Mouse (Mus musculus) midbrain, postnatal 0 days (tissue): ENCODE data around the gene Tagln2. TPM values are rescaled to one million over a fixed set of nuclear protein-coding genes. Genes with fewer than 3 reads are reported as not detected.
A peak's percentile ranks its signal among the peaks of the same experiment; 100 is the strongest.

ENCODE experiments used
- ATAC-seq: fragments of 200-750 bp; cut with Nextera tagmentation; 2 replicates; pipeline ENCODE4 v1.8.0; 2017; ENCODE audit warnings: moderate number of reproducible peaks, mild to moderate bottlenecking, moderate TSS enrichment, moderate library complexity; ENCODE audit not compliant: low FRiP score
- DNase-seq: peaks from one replicate; pipeline ENCODE4 v3.0.0-alpha.2; 2015; ENCODE audit warnings: low spot score
- H3K27ac ChIP-seq: fragments of 300-500 bp; sonication (generic); 2 replicates; pipeline ENCODE4 v1.5.1; 2014; ENCODE audit warnings: low read depth, mild to moderate bottlenecking, low read length, mixed read lengths
- H3K27me3 ChIP-seq: fragments of 300-500 bp; sonication (generic); 2 replicates; pipeline ENCODE4 v1.6.1; 2014; ENCODE audit warnings: low read length, control low read depth, mixed read lengths; ENCODE audit not compliant: insufficient read depth
- H3K36me3 ChIP-seq: fragments of 300-500 bp; sonication (generic); 2 replicates; pipeline ENCODE4 v1.6.1; 2014; ENCODE audit warnings: low read length, control low read depth, mixed read lengths; ENCODE audit not compliant: insufficient read depth
- H3K4me1 ChIP-seq: fragments of 300-500 bp; sonication (generic); 2 replicates; pipeline ENCODE4 v1.6.1; 2014; ENCODE audit warnings: mild to moderate bottlenecking, control low read depth, antibody characterized with exemption, low read length, mixed read lengths; ENCODE audit not compliant: insufficient read depth
- H3K4me2 ChIP-seq: fragments of 300-500 bp; sonication (generic); 2 replicates; pipeline ENCODE4 v1.6.1; 2014; ENCODE audit warnings: low read depth, mild to moderate bottlenecking, low read length, mixed read lengths; ENCODE audit not compliant: poor library complexity, severe bottlenecking
- H3K4me3 ChIP-seq: fragments of 300-500 bp; sonication (generic); 2 replicates; pipeline ENCODE4 v1.5.1; 2014; ENCODE audit warnings: low read depth, mild to moderate bottlenecking, low read length, moderate library complexity
- H3K9ac ChIP-seq: fragments of 300-500 bp; sonication (generic); replicated peaks from 2 replicates; pipeline ENCODE4 v1.6.1; 2014; ENCODE audit warnings: mild to moderate bottlenecking, low read length, moderate library complexity, mixed read lengths; ENCODE audit not compliant: poor library complexity, severe bottlenecking
- H3K9me3 ChIP-seq: fragments of 300-500 bp; sonication (generic); 2 replicates; pipeline ENCODE4 v1.6.1; 2016; ENCODE audit warnings: low read length, control low read depth
- CTCF ChIP-seq: IDR thresholded peaks from 2 replicates; pipeline ENCODE4 v1.5.1; 2016; ENCODE audit warnings: antibody characterized with exemption, mild to moderate bottlenecking
- WGBS: fragments of 180-500 bp; shearing (Covaris S2); extraction: QIAGEN DNeasy Blood & Tissue Kit; methylation state at CpG from one replicate; pipeline ENCODE4 v1.1.7; 2014; 5-methylcytosine and 5-hydroxymethylcytosine counted together
- polyA plus RNA-seq: library from polyadenylated mRNA; unstranded; fragments of >200 nt; fragmentation: Nextera tagmentation; extraction: Ambion mirVana; gene quantifications from 2 replicates; pipeline ENCODE4 v1.2.1, GENCODE M21; 2015
- total RNA-seq: library from RNA; depleted of rRNA; stranded (reverse); fragments of >200 nt; gene quantifications from 2 replicates; pipeline ENCODE4 v1.2.3, GENCODE M21; 2014

Tagln2 gene
- total and polyA plus RNA-seq, 2 experiments from 2014 or later = 36.7 to 41.6 TPM

DNA sequence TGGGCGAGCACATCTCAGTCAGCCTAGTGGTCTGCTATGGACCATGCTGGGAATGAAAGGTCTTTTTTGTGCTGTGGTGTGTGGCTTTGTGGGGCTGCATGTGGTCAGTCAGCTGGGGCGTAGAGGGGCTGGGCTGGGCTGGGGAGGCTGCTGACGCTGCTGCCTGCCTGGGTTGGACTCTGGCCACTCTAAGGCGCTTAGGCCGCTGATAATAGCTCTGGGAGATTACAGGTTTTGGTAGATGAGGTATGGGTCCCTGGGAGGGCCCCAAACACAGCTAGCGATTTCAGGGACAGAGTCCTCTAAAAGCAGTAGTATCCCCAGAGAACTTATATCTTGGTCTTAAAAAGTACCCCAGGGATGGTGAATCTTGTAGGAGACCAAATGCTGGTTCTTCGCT lies 11.0 kb upstream of the Tagln2 start:
- ATAC-seq (no peak), DNase-seq (no peak)
- peaks cover 14% of the 10 kb centered on the region; the same call in 1 of the 2 replicates for H3K36me3 ChIP-seq
- peaks cover 37% of the 10 kb centered on the region for H3K4me1 ChIP-seq
- no peaks in the 10 kb centered on the region for H3K27me3 ChIP-seq
- no peaks in the 10 kb centered on the region for H3K9me3 ChIP-seq
- WGBS = 79% methylated on average over 7 of the region's 7 CpGs
- no peak for TF ChIP-seq CTCF
- H3K4me3 ChIP-seq = no peak overlapping the region
- H3K27ac ChIP-seq = no peak overlapping the region
- no peak overlapping the region for H3K4me2 ChIP-seq
- H3K9ac ChIP-seq = 0 out of 2 replicates have a peak overlapping the region, but pooled peaks have one; percentile 19

DNA sequence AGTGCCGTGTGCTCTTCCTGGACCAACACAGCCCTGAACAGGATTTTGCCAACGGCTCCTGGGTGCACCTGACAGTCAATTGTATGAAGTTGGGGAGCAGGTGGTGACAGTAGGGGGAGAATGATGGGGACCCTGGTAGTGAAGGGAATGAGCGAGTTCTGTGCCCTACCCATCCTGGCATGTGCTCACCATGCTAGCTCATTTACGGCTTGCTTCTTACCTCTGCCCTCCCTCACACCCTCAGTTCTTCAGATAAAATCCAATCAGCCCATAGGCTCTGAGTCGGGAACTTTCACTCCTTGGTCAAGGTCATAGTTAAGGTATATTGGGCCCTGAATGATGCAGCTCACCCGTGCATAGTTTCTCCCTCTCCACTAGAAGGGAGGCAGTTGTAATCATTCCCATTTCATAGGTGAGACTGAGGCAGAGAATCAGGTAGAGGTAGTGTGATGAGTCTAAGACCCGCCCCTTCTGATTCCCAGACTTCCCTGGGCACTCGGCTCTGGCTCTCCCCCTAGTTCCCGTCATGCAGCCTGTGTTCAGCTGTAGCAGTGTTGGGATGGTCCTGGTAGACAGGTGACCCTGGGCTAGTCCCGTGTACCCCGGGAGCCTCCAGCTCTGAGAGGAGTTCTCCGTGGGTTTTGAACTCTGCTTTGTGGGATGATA lies 10.1 kb upstream of the Tagln2 start:
- H3K4me1 ChIP-seq = peaks cover 28% of the 10 kb centered on the region
- WGBS = 59% methylated on average over 12 of the region's 12 CpGs
- ATAC-seq (0 out of 2 replicates have a peak, but pooled peaks have one; percentile 4), DNase-seq (no peak)
- H3K9ac ChIP-seq = no peak overlapping the region
- peak overlapping the region; percentile 18; the same call in 1 of the 2 replicates for H3K4me3 ChIP-seq
- H3K27ac ChIP-seq = no peak overlapping the region
- H3K4me2 ChIP-seq = peak overlapping the region; percentile 48
- H3K9me3 ChIP-seq = no peaks in the 10 kb centered on the region
- no peaks in the 10 kb centered on the region for H3K27me3 ChIP-seq
- no peak for TF ChIP-seq CTCF
- peaks cover 20% of the 10 kb centered on the region for H3K36me3 ChIP-seq

DNA sequence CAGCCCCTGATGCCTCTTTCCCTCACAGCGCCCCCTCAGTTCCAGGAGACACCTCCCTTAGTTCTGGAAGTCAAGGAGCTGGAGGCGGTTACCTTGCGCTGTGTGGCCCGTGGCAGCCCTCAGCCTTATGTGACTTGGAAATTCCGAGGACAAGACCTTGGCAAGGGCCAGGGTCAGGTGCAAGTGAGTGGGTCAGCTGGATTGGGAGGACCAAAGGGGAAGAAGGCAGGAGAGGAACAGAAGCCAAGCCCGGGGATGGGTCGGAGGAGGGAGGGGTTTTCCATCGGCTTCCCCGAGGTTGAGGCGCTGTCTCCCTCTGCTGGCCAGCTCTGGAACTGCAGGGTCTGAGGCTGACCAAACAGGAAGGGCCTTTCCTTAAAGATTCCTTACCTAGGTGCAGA lies 9.6 kb upstream of the Tagln2 start:
- ATAC-seq (peak; percentile 36), DNase-seq (peak; percentile 77)
- H3K4me1 ChIP-seq = peaks cover 23% of the 10 kb centered on the region
- no peaks in the 10 kb centered on the region for H3K27me3 ChIP-seq
- peaks cover 20% of the 10 kb centered on the region for H3K36me3 ChIP-seq
- H3K9ac ChIP-seq = no peak overlapping the region
- peak overlapping the region; percentile 18; the same call in 1 of the 2 replicates for H3K4me3 ChIP-seq
- H3K4me2 ChIP-seq = peak overlapping the region; percentile 48
- no peaks in the 10 kb centered on the region for H3K9me3 ChIP-seq
- peak; percentile 99 for TF ChIP-seq CTCF
- WGBS = 9% methylated on average over 10 of the region's 10 CpGs
- no peak overlapping the region for H3K27ac ChIP-seq

DNA sequence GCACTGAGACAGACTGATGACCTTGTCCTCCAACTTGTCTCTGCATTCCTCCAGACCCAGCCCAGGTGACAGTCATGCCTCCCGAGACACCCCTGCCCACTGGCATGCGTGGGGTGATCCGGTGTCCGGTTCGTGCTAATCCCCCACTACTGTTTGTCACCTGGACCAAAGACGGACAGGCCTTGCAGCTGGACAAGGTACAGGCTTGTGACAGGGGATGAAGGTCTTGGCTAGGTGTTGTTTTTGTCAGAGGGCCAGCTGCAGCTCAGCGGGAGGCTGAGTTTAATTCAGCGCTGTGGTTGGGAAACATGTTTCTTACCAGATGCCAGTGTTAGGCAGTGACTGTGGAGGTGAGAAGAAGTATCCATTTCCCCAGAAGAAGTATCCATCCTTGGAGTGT lies 7.8 kb upstream of the Tagln2 start:
- DNase-seq (no peak), ATAC-seq (no peak)
- H3K36me3 ChIP-seq = peaks cover 31% of the 10 kb centered on the region
- H3K4me1 ChIP-seq = peaks cover 5% of the 10 kb centered on the region; the same call in 1 of the 2 replicates
- H3K27me3 ChIP-seq = no peaks in the 10 kb centered on the region
- WGBS = 94% methylated on average over 8 of the region's 8 CpGs
- H3K9me3 ChIP-seq = no peaks in the 10 kb centered on the region
- no peak for TF ChIP-seq CTCF
- no peak overlapping the region for H3K27ac ChIP-seq
- H3K4me3 ChIP-seq = no peak overlapping the region
- H3K4me2 ChIP-seq = no peak overlapping the region
- no peak overlapping the region for H3K9ac ChIP-seq

DNA sequence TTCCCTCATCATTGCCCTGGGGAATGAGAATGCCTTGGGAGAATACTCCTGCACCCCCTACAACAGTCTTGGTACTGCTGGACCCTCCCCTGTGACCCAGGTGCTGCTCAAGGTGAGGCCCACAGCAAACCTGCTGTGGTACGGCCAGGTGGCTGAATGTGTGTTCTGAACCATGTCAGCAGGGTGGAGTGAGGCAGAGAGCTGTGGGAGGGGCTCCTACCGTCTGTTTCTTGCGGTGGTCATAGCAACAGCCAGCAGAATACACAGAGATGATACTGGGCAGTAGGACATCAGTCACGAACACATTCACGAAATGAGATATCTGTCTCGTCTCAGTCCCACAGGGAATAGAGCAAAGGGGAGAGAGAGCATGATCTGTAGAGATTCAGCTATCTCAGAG lies 6.3 kb upstream of the Tagln2 start:
- Histone ChIP-seq H3K27me3 (no peaks in the 10 kb centered on the region), H3K9ac (no peak overlapping the region), H3K27ac (no peak overlapping the region), H3K9me3 (no peaks in the 10 kb centered on the region), H3K4me1 (no peaks in the 10 kb centered on the region), H3K4me3 (no peak overlapping the region), H3K4me2 (no peak overlapping the region), H3K36me3 (peaks cover 31% of the 10 kb centered on the region)
- ATAC-seq (no peak), DNase-seq (no peak)
- 65% methylated on average over 6 of the region's 6 CpGs for WGBS
- no peak for TF ChIP-seq CTCF

DNA sequence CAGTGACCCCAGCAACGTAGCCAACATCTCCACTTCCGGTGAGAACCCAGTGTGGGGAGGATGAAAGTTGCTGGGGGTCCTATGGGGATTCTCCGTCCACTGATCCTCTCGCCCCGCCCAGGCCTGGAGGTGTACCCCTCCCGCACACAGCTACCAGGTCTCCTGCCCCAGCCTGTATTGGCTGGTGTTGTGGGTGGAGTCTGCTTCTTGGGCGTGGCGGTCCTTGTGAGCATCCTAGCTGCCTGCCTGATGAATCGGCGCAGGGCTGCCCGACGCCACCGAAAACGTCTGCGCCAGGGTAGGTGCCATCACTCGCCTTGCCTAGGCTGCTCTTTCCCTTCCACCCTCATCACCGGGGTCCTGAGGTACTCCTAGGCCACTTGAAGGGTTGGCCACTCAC lies 3.8 kb upstream of the Tagln2 start:
- DNase-seq (no peak), ATAC-seq (no peak)
- TF ChIP-seq CTCF = no peak
- Histone ChIP-seq H3K36me3 (peaks cover 31% of the 10 kb centered on the region), H3K9ac (no peak overlapping the region), H3K4me1 (peaks cover 5% of the 10 kb centered on the region; the same call in 1 of the 2 replicates), H3K4me2 (no peak overlapping the region), H3K27ac (no peak overlapping the region), H3K27me3 (peaks cover 12% of the 10 kb centered on the region; the same call in 1 of the 2 replicates), H3K4me3 (no peak overlapping the region), H3K9me3 (no peaks in the 10 kb centered on the region)
- WGBS = 86% methylated on average over 17 of the region's 17 CpGs
